Mouse (Mus musculus) bone marrow macrophage, adult 2 months (primary cell): ENCODE measurements around the gene Hps6.

ENCODE experiments used
- CTCF ChIP-seq: IDR thresholded peaks from 2 replicates; pipeline ENCODE4 v1.5.1; 2012; ENCODE audit warnings: low read depth, mild to moderate bottlenecking, low read length, moderate library complexity
- POLR2A ChIP-seq: IDR thresholded peaks from 2 replicates; pipeline ENCODE4 v1.6.1; 2012; ENCODE audit warnings: mild to moderate bottlenecking, low read depth, low read length, borderline replicate concordance

GRCm38 (mm10) chr19:46044993-46045695, 41.8 kb downstream of the Hps6 start, which contains the start of gene Ldb1:
- TF ChIP-seq POLR2A: no peak
- no peak for TF ChIP-seq CTCF
